Mouse (Mus musculus): Measurements from ENCODE around the gene Slc39a5. TPM values are rescaled to one million over a fixed set of nuclear protein-coding genes. Genes with fewer than 3 reads are reported as not detected.

The Slc39a5 gene
- total and polyA plus RNA-seq, 3 experiments, result not detected

- Histone ChIP-seq H3K9me3 (replicated peaks) (no peaks in the 10 kb centered on the region), H3K4me3 (ENCODE audit: low read depth, low read length) (no peak overlapping the region), H3K36me3 (replicated peaks) (peaks cover 94% of the 10 kb centered on the region), H3K27me3 (ENCODE audit: insufficient read depth, low read length) (no peaks in the 10 kb centered on the region), H3K4me1 (ENCODE audit: insufficient read depth, low read depth, low read length) (peaks cover 41% of the 10 kb centered on the region)
- ATAC-seq (ENCODE audit: extremely low read depth, insufficient number of reproducible peaks, low FRiP score, poor library complexity, severe bottlenecking), result no peak
- TF ChIP-seq TAL1 (conservative IDR thresholded peaks at IDR 0.05; ENCODE audit: low read depth, low read length), result no peak
- no peak for DNase-seq (ENCODE audit: low spot score)
Measured at GRCm38 (mm10) chr10:128382482-128382881, 18.5 kb downstream of the Slc39a5 start.

GRCm38 (mm10) chr10:128380565-128380964 lies 20.5 kb downstream of the Slc39a5 start:
- TF ChIP-seq POLR2AphosphoS5 (IDR thresholded peaks at IDR 0.05; ENCODE audit: insufficient replicate concordance, low read depth, low read length) (no peak), GATA1 (IDR thresholded peaks at IDR 0.05; ENCODE audit: borderline replicate concordance, low read length) (no peak), GATA2 (IDR thresholded peaks at IDR 0.05; ENCODE audit: borderline replicate concordance, low read depth, low read length) (no peak), CTCF (IDR thresholded peaks at IDR 0.05; ENCODE audit: low read depth, low read length) (no peak), TAL1 (conservative IDR thresholded peaks at IDR 0.05; ENCODE audit: low read depth, low read length) (no peak)
- peaks cover 47% of the 10 kb centered on the region for H3K4me1 ChIP-seq (ENCODE audit: insufficient read depth, low read depth, low read length)
- DNase-seq (ENCODE audit: low spot score) (no peak), ATAC-seq (ENCODE audit: extremely low read depth, insufficient number of reproducible peaks, low FRiP score, poor library complexity, severe bottlenecking) (no peak)
- peaks cover 75% of the 10 kb centered on the region for H3K36me3 ChIP-seq (replicated peaks)
- no peaks in the 10 kb centered on the region for H3K27me3 ChIP-seq (ENCODE audit: insufficient read depth, low read length)
- H3K4me3 ChIP-seq (ENCODE audit: low read depth, low read length), result no peak overlapping the region
- H3K9me3 ChIP-seq (replicated peaks), result no peaks in the 10 kb centered on the region

DNA sequence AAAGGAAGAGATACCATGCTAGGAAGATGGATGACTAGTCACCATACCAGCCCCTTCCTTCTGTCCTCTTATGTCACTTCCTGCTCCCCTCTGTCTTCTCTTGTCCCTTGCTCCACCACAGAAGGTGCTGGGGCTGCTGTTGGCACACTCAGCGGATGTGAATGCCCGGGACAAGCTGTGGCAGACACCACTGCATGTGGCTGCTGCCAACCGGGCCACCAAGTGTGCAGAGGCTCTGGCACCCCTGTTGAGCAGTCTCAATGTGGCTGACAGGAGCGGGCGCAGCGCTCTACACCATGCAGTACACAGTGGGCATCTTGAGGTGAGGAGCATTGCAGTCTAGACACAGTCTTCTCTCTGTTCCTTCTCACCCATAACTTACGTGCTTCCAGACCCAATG lies 21.8 kb downstream of the Slc39a5 start:
- peaks cover 62% of the 10 kb centered on the region for H3K36me3 ChIP-seq (replicated peaks)
- H3K4me1 ChIP-seq (ENCODE audit: insufficient read depth, low read depth, low read length), result peaks cover 47% of the 10 kb centered on the region
- no peaks in the 10 kb centered on the region for H3K27me3 ChIP-seq (ENCODE audit: insufficient read depth, low read length)
- TF ChIP-seq POLR2AphosphoS5 (IDR thresholded peaks at IDR 0.05; ENCODE audit: insufficient replicate concordance, low read depth, low read length), result no peak
- no peak for TF ChIP-seq TAL1 (conservative IDR thresholded peaks at IDR 0.05; ENCODE audit: low read depth, low read length)
- no peak for TF ChIP-seq GATA1 (IDR thresholded peaks at IDR 0.05; ENCODE audit: borderline replicate concordance, low read length)
- TF ChIP-seq CTCF (IDR thresholded peaks at IDR 0.05; ENCODE audit: low read depth, low read length), result no peak
- TF ChIP-seq GATA2 (IDR thresholded peaks at IDR 0.05; ENCODE audit: borderline replicate concordance, low read depth, low read length), result no peak
- no peak for DNase-seq (ENCODE audit: low spot score)
- peak overlapping the region; percentile 20; the same call in 1 of the 2 replicates for H3K4me3 ChIP-seq (ENCODE audit: low read depth, low read length)
- H3K9me3 ChIP-seq (replicated peaks), result no peaks in the 10 kb centered on the region
- ATAC-seq (ENCODE audit: extremely low read depth, insufficient number of reproducible peaks, low FRiP score, poor library complexity, severe bottlenecking), result no peak

GRCm38 (mm10) chr10:128378462-128378861 lies 22.6 kb downstream of the Slc39a5 start:
- peaks cover 54% of the 10 kb centered on the region for H3K36me3 ChIP-seq (replicated peaks)
- no peak for DNase-seq (ENCODE audit: low spot score)
- TF ChIP-seq TAL1 (conservative IDR thresholded peaks at IDR 0.05; ENCODE audit: low read depth, low read length), result no peak
- no peaks in the 10 kb centered on the region for H3K27me3 ChIP-seq (ENCODE audit: insufficient read depth, low read length)
- no peaks in the 10 kb centered on the region for H3K9me3 ChIP-seq (replicated peaks)
- ATAC-seq (ENCODE audit: extremely low read depth, insufficient number of reproducible peaks, low FRiP score, poor library complexity, severe bottlenecking), result no peak
- H3K4me3 ChIP-seq (ENCODE audit: low read depth, low read length), result peak overlapping the region; percentile 88; the same call in 1 of the 2 replicates
- peaks cover 47% of the 10 kb centered on the region for H3K4me1 ChIP-seq (ENCODE audit: insufficient read depth, low read depth, low read length)

- ATAC-seq (ENCODE audit: extremely low read depth, insufficient number of reproducible peaks, low FRiP score, poor library complexity, severe bottlenecking) (no peak), DNase-seq (ENCODE audit: low spot score) (no peak)
- Histone ChIP-seq H3K4me1 (ENCODE audit: insufficient read depth, low read depth, low read length) (peaks cover 50% of the 10 kb centered on the region), H3K27me3 (ENCODE audit: insufficient read depth, low read length) (no peaks in the 10 kb centered on the region), H3K9me3 (replicated peaks) (no peaks in the 10 kb centered on the region), H3K4me3 (ENCODE audit: low read depth, low read length) (peak overlapping the region; percentile 88), H3K36me3 (replicated peaks) (peaks cover 49% of the 10 kb centered on the region)
- TF ChIP-seq CTCF (IDR thresholded peaks at IDR 0.05; ENCODE audit: low read depth, low read length) (no peak), TAL1 (conservative IDR thresholded peaks at IDR 0.05; ENCODE audit: low read depth, low read length) (no peak), POLR2AphosphoS5 (IDR thresholded peaks at IDR 0.05; ENCODE audit: insufficient replicate concordance, low read depth, low read length) (no peak), GATA2 (IDR thresholded peaks at IDR 0.05; ENCODE audit: borderline replicate concordance, low read depth, low read length) (no peak), GATA1 (IDR thresholded peaks at IDR 0.05; ENCODE audit: borderline replicate concordance, low read length) (no peak)
Measured at GRCm38 (mm10) chr10:128377940-128378448, 23.0 kb downstream of the Slc39a5 start.

DNA sequence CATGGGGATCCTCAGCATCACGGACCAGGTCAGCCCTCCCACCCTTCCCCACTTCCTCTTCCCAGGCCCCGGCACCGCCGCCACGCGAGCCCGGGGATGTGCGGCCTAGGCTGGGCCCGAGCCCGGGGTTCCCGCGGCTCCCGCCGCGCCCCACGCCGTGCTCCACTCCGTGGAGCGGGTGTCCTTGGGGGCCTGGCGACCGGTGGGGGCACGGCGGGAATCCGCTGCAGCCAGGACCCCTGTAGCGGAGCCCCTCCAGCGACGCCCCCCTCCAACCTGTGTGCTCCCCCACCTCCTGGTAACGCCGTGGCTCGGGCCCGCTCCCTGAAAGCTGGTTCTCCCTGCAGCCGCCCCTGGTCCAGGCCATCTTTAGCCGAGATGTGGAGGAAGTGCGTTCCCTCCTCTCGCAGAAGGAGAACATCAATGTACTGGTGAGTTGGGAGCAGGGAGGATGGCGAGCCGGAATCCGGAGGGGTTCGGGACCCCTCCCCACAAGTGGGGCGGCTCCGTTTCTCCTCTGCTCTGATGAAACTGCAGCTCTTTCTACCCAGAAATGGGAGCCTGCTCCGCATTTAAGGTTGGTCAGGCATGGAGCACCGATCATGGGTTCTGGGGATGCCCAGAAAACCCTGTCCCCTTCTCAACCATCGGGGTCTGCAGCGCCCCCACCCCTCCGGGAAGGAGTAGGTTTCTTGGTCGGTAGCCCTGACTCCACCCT lies 23.6 kb downstream of the Slc39a5 start:
- ATAC-seq (ENCODE audit: extremely low read depth, insufficient number of reproducible peaks, low FRiP score, poor library complexity, severe bottlenecking) (no peak), DNase-seq (ENCODE audit: low spot score) (peak; percentile 53)
- Histone ChIP-seq H3K4me3 (ENCODE audit: low read depth, low read length) (peak overlapping the region; percentile 88), H3K36me3 (replicated peaks) (peaks cover 43% of the 10 kb centered on the region), H3K4me1 (ENCODE audit: insufficient read depth, low read depth, low read length) (peaks cover 53% of the 10 kb centered on the region), H3K27me3 (ENCODE audit: insufficient read depth, low read length) (no peaks in the 10 kb centered on the region), H3K9me3 (replicated peaks) (no peaks in the 10 kb centered on the region)
- TF ChIP-seq CTCF (IDR thresholded peaks at IDR 0.05; ENCODE audit: low read depth, low read length) (no peak), POLR2AphosphoS5 (IDR thresholded peaks at IDR 0.05; ENCODE audit: insufficient replicate concordance, low read depth, low read length) (no peak), TAL1 (conservative IDR thresholded peaks at IDR 0.05; ENCODE audit: low read depth, low read length) (no peak), GATA1 (IDR thresholded peaks at IDR 0.05; ENCODE audit: borderline replicate concordance, low read length) (no peak), GATA2 (IDR thresholded peaks at IDR 0.05; ENCODE audit: borderline replicate concordance, low read depth, low read length) (no peak)
